Mouse (Mus musculus) midbrain, embryonic 16.5 days (tissue): ENCODE measurements around the gene Nipbl. TPM values are rescaled to one million over a fixed set of nuclear protein-coding genes. Genes with fewer than 3 reads are reported as not detected.

Experiments
- ATAC-seq: fragments of 200-750 bp; cut with Nextera tagmentation; 2 replicates; pipeline ENCODE4 v1.8.0; 2017; ENCODE audit warnings: moderate TSS enrichment
- H3K27ac ChIP-seq: fragments of 300-500 bp; sonication (generic); 2 replicates; pipeline ENCODE4 v1.5.1; 2014; ENCODE audit warnings: mild to moderate bottlenecking, low read length, mixed read lengths
- H3K27me3 ChIP-seq: fragments of 300-500 bp; sonication (generic); 2 replicates; pipeline ENCODE4 v1.6.1; 2014; ENCODE audit warnings: low read depth, low read length, mixed read lengths; ENCODE audit not compliant: control insufficient read depth, insufficient read depth
- H3K36me3 ChIP-seq: fragments of 300-500 bp; sonication (generic); 2 replicates; pipeline ENCODE4 v1.6.1; 2014; ENCODE audit warnings: mild to moderate bottlenecking, low read length, moderate library complexity, mixed read lengths; ENCODE audit not compliant: control insufficient read depth, insufficient read depth
- H3K4me1 ChIP-seq: fragments of 300-500 bp; sonication (generic); 2 replicates; pipeline ENCODE4 v1.6.1; 2014; ENCODE audit warnings: mild to moderate bottlenecking, low read length, mixed read lengths; ENCODE audit not compliant: control insufficient read depth, insufficient read depth
- H3K4me2 ChIP-seq: fragments of 300-500 bp; sonication (generic); 2 replicates; pipeline ENCODE4 v1.6.1; 2014; ENCODE audit warnings: mild to moderate bottlenecking, low read length, mixed read lengths
- H3K4me3 ChIP-seq: fragments of 300-500 bp; sonication (generic); 2 replicates; pipeline ENCODE4 v1.5.1; 2014; ENCODE audit warnings: low read depth, mild to moderate bottlenecking, low read length, moderate library complexity, mixed read lengths
- H3K9ac ChIP-seq: fragments of 300-500 bp; sonication (generic); 2 replicates; pipeline ENCODE4 v1.6.1; 2014; ENCODE audit warnings: low read depth, low read length, mixed read lengths
- H3K9me3 ChIP-seq: fragments of 300-500 bp; sonication (generic); replicated peaks from 2 replicates; pipeline ENCODE4 v1.6.1; 2014; ENCODE audit warnings: mild to moderate bottlenecking, low read length, mixed read lengths; ENCODE audit not compliant: control insufficient read depth, poor library complexity, severe bottlenecking
- WGBS: fragments of 180-500 bp; shearing (Covaris S2); extraction: QIAGEN DNeasy Blood & Tissue Kit; methylation state at CpG from one replicate; pipeline ENCODE4 v1.1.7; 2014; 5-methylcytosine and 5-hydroxymethylcytosine counted together
- polyA plus RNA-seq: library from polyadenylated mRNA; unstranded; fragments of >200 nt; fragmentation: Nextera tagmentation; extraction: Ambion mirVana; gene quantifications from 2 replicates; pipeline ENCODE4 v1.2.1, GENCODE M21; 2015

Nipbl gene
- polyA plus RNA-seq, 1 experiment from 2014 or later = 13.3 TPM

GRCm38 (mm10) chr15:8331547-8331946 lies 112.7 kb downstream of the Nipbl start:
- H3K27ac ChIP-seq = no peak overlapping the region
- H3K9ac ChIP-seq = no peak overlapping the region
- no peak overlapping the region for H3K4me2 ChIP-seq
- no peak for ATAC-seq
- H3K4me3 ChIP-seq = no peak overlapping the region
- no peaks in the 10 kb centered on the region for H3K4me1 ChIP-seq
- H3K27me3 ChIP-seq = no peaks in the 10 kb centered on the region
- peaks cover 17% of the 10 kb centered on the region; the same call in 1 of the 2 replicates for H3K36me3 ChIP-seq
- no peaks in the 10 kb centered on the region for H3K9me3 ChIP-seq
- 94% methylated on average over 3 of the region's 3 CpGs for WGBS

- no peak for ATAC-seq
- WGBS = 95% methylated on average over 2 of the region's 2 CpGs
- H3K36me3 ChIP-seq = peaks cover 32% of the 10 kb centered on the region
- no peak overlapping the region for H3K4me2 ChIP-seq
- H3K27ac ChIP-seq = no peak overlapping the region
- no peak overlapping the region for H3K4me3 ChIP-seq
- no peaks in the 10 kb centered on the region for H3K27me3 ChIP-seq
- no peak overlapping the region for H3K9ac ChIP-seq
- H3K9me3 ChIP-seq = no peaks in the 10 kb centered on the region
- H3K4me1 ChIP-seq = no peaks in the 10 kb centered on the region
Measured at GRCm38 (mm10) chr15:8325629-8326028, 118.6 kb downstream of the Nipbl start.

- Histone ChIP-seq H3K9ac (no peak overlapping the region), H3K4me3 (no peak overlapping the region), H3K27ac (no peak overlapping the region), H3K36me3 (peaks cover 35% of the 10 kb centered on the region), H3K27me3 (no peaks in the 10 kb centered on the region), H3K4me1 (no peaks in the 10 kb centered on the region), H3K9me3 (no peaks in the 10 kb centered on the region), H3K4me2 (no peak overlapping the region)
- 97% methylated on average over 2 of the region's 2 CpGs for WGBS
- ATAC-seq = no peak
Measured at GRCm38 (mm10) chr15:8324833-8325232, 119.4 kb downstream of the Nipbl start.

GRCm38 (mm10) chr15:8324061-8324460 lies 120.2 kb downstream of the Nipbl start:
- 92% methylated on average over 4 of the region's 4 CpGs for WGBS
- H3K4me2 ChIP-seq = no peak overlapping the region
- H3K27ac ChIP-seq = no peak overlapping the region
- H3K27me3 ChIP-seq = no peaks in the 10 kb centered on the region
- no peaks in the 10 kb centered on the region for H3K9me3 ChIP-seq
- no peak overlapping the region for H3K4me3 ChIP-seq
- ATAC-seq = no peak
- H3K4me1 ChIP-seq = no peaks in the 10 kb centered on the region
- H3K36me3 ChIP-seq = peaks cover 35% of the 10 kb centered on the region
- no peak overlapping the region for H3K9ac ChIP-seq

GRCm38 (mm10) chr15:8321491-8321890 lies 122.8 kb downstream of the Nipbl start:
- H3K36me3 ChIP-seq = peaks cover 36% of the 10 kb centered on the region
- no peaks in the 10 kb centered on the region for H3K27me3 ChIP-seq
- 96% methylated on average over 5 of the region's 5 CpGs for WGBS
- H3K4me3 ChIP-seq = no peak overlapping the region
- H3K9me3 ChIP-seq = no peaks in the 10 kb centered on the region
- H3K4me1 ChIP-seq = no peaks in the 10 kb centered on the region
- no peak overlapping the region for H3K27ac ChIP-seq
- H3K9ac ChIP-seq = no peak overlapping the region
- ATAC-seq = no peak
- no peak overlapping the region for H3K4me2 ChIP-seq

- WGBS = 96% methylated on average over 5 of the region's 5 CpGs
- Histone ChIP-seq H3K36me3 (peaks cover 27% of the 10 kb centered on the region), H3K9ac (no peak overlapping the region), H3K27me3 (no peaks in the 10 kb centered on the region), H3K4me1 (no peaks in the 10 kb centered on the region), H3K9me3 (no peaks in the 10 kb centered on the region), H3K27ac (no peak overlapping the region), H3K4me3 (no peak overlapping the region), H3K4me2 (no peak overlapping the region)
- ATAC-seq = no peak
Measured at GRCm38 (mm10) chr15:8319191-8319590, 125.1 kb downstream of the Nipbl start.

GRCm38 (mm10) chr15:8317381-8317780 lies 126.9 kb downstream of the Nipbl start:
- Histone ChIP-seq H3K4me1 (no peaks in the 10 kb centered on the region), H3K27me3 (no peaks in the 10 kb centered on the region), H3K27ac (no peak overlapping the region), H3K4me2 (no peak overlapping the region), H3K4me3 (no peak overlapping the region), H3K9ac (no peak overlapping the region), H3K9me3 (no peaks in the 10 kb centered on the region), H3K36me3 (peaks cover 26% of the 10 kb centered on the region)
- 92% methylated on average over 4 of the region's 4 CpGs for WGBS
- ATAC-seq = no peak

- H3K27me3 ChIP-seq = no peaks in the 10 kb centered on the region
Measured at GRCm38 (mm10) chr15:8305474-8305873, 138.8 kb downstream of the Nipbl start.

GRCm38 (mm10) chr15:8302944-8303343 lies 141.3 kb downstream of the Nipbl start:
- H3K27ac ChIP-seq = no peak overlapping the region
- no peak overlapping the region for H3K4me2 ChIP-seq
- H3K9ac ChIP-seq = no peak overlapping the region
- no peaks in the 10 kb centered on the region for H3K4me1 ChIP-seq
- ATAC-seq = no peak
- H3K27me3 ChIP-seq = no peaks in the 10 kb centered on the region
- 94% methylated on average over 10 of the region's 10 CpGs for WGBS
- H3K36me3 ChIP-seq = peaks cover 34% of the 10 kb centered on the region
- no peaks in the 10 kb centered on the region for H3K9me3 ChIP-seq
- no peak overlapping the region for H3K4me3 ChIP-seq

More at GRCm38 (mm10) chr15:8305474-8305873, 138.8 kb downstream of the Nipbl start:
- no peak for ATAC-seq
- H3K4me2 ChIP-seq = no peak overlapping the region
- H3K27ac ChIP-seq = no peak overlapping the region
- no peak overlapping the region for H3K4me3 ChIP-seq
- no peaks in the 10 kb centered on the region for H3K9me3 ChIP-seq
- no peak overlapping the region for H3K9ac ChIP-seq
- no peaks in the 10 kb centered on the region for H3K4me1 ChIP-seq
- 93% methylated on average over 1 of the region's 1 CpGs for WGBS
- peaks cover 40% of the 10 kb centered on the region for H3K36me3 ChIP-seq
